Mouse (Mus musculus) kidney, embryonic 15.5 days (tissue): ENCODE measurements around the gene Mpz. TPM values are rescaled to one million over a fixed set of nuclear protein-coding genes. Genes with fewer than 3 reads are reported as not detected.
A peak's percentile ranks its signal among the peaks of the same experiment; 100 is the strongest.

ENCODE experiments used
- ATAC-seq: fragments of 200-750 bp; cut with Nextera tagmentation; replicated peaks from 2 replicates; pipeline ENCODE4 v1.8.0; 2017; ENCODE audit warnings: moderate TSS enrichment; ENCODE audit not compliant: low FRiP score
- H3K27ac ChIP-seq: fragments of 300-500 bp; sonication (generic); 2 replicates; pipeline ENCODE4 v1.5.1; 2015; ENCODE audit warnings: mild to moderate bottlenecking, inconsistent platforms
- H3K27me3 ChIP-seq: fragments of 300-500 bp; sonication (generic); 2 replicates; pipeline ENCODE4 v1.6.1; 2015; ENCODE audit warnings: inconsistent platforms
- H3K36me3 ChIP-seq: fragments of 300-500 bp; sonication (generic); 2 replicates; pipeline ENCODE4 v1.6.1; 2015; ENCODE audit warnings: inconsistent platforms
- H3K4me1 ChIP-seq: fragments of 300-500 bp; sonication (generic); 2 replicates; pipeline ENCODE4 v1.6.1; 2015; ENCODE audit warnings: inconsistent platforms
- H3K4me2 ChIP-seq: fragments of 300-500 bp; sonication (generic); 2 replicates; pipeline ENCODE4 v1.6.1; 2015; ENCODE audit warnings: moderate library complexity, mild to moderate bottlenecking, inconsistent platforms
- H3K4me3 ChIP-seq: fragments of 300-500 bp; sonication (generic); replicated peaks from 2 replicates; pipeline ENCODE4 v1.5.1; 2015; ENCODE audit warnings: mild to moderate bottlenecking, inconsistent platforms
- H3K9ac ChIP-seq: fragments of 300-500 bp; sonication (generic); 2 replicates; pipeline ENCODE4 v1.6.1; 2015; ENCODE audit warnings: mild to moderate bottlenecking, inconsistent platforms
- H3K9me3 ChIP-seq: fragments of 300-500 bp; sonication (generic); replicated peaks from 2 replicates; pipeline ENCODE4 v1.6.1; 2016; ENCODE audit warnings: inconsistent platforms
- WGBS: fragments of 180-500 bp; shearing (Covaris S2); methylation state at CpG from one replicate; pipeline ENCODE4 v1.1.7; 2015; ENCODE audit warnings: mixed read lengths; 5-methylcytosine and 5-hydroxymethylcytosine counted together
- polyA plus RNA-seq: library from polyadenylated mRNA; unstranded; fragments of >200 nt; fragmentation: Nextera tagmentation; extraction: Ambion mirVana; gene quantifications from 2 replicates; pipeline ENCODE4 v1.2.1, GENCODE M21; 2015

Gene Mpz
- polyA plus RNA-seq, 1 experiment from 2014 or later: 0.99 TPM

DNA sequence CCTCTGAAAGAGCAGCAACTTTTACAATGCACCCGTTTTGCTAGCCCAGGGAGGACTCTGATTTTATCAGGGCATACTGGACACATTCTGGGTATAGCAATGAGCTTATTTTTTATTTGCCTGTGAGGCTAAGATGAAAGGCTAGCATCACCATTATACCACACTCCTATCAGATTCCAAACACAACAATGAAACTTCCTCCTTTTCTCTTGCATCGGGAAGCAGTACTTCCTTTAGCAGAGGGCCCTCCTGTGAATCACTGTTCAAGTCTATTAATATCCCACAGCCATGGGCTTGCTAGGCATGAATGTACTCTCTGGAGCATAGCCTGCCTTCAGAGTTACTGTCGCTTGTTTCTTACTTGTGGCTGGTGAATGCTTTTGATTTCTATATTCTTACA is 20.6 kb downstream of the Mpz start:
- Histone ChIP-seq H3K4me2 (no peak overlapping the region), H3K4me3 (no peak overlapping the region), H3K27me3 (no peaks in the 10 kb centered on the region), H3K9ac (no peak overlapping the region), H3K4me1 (peaks cover 3% of the 10 kb centered on the region), H3K27ac (peak overlapping the region; percentile 77), H3K36me3 (no peaks in the 10 kb centered on the region), H3K9me3 (no peaks in the 10 kb centered on the region)
- 23% methylated on average over 3 of the region's 3 CpGs for WGBS
- ATAC-seq: peak; percentile 74; the same call in 1 of the 2 replicates

DNA sequence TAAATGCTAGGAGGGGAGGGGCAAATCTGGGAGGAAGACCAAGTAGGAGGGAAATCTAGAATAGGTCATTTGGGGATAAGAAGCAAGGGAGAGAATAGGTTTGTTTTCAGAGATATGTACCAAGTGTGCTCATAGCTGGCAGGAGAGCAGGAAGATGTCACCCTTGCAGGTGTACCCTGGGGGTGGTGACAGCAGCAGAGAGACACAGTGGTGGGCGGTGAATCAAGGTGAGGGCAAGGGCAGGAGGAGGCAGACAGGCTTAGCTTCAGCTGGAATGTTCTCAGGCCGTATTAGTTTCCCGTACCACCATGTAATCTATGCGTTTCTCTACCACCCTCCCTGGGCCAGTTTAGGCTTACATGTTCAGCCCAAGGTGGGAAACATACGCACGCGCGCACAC is 22.3 kb downstream of the Mpz start:
- no peak overlapping the region for H3K4me2 ChIP-seq
- no peaks in the 10 kb centered on the region for H3K9me3 ChIP-seq
- H3K27me3 ChIP-seq: no peaks in the 10 kb centered on the region
- H3K4me1 ChIP-seq: peaks cover 1% of the 10 kb centered on the region
- WGBS: 99% methylated on average over 8 of the region's 8 CpGs
- no peak overlapping the region for H3K27ac ChIP-seq
- no peak overlapping the region for H3K4me3 ChIP-seq
- no peak for ATAC-seq
- no peaks in the 10 kb centered on the region for H3K36me3 ChIP-seq
- no peak overlapping the region for H3K9ac ChIP-seq

DNA sequence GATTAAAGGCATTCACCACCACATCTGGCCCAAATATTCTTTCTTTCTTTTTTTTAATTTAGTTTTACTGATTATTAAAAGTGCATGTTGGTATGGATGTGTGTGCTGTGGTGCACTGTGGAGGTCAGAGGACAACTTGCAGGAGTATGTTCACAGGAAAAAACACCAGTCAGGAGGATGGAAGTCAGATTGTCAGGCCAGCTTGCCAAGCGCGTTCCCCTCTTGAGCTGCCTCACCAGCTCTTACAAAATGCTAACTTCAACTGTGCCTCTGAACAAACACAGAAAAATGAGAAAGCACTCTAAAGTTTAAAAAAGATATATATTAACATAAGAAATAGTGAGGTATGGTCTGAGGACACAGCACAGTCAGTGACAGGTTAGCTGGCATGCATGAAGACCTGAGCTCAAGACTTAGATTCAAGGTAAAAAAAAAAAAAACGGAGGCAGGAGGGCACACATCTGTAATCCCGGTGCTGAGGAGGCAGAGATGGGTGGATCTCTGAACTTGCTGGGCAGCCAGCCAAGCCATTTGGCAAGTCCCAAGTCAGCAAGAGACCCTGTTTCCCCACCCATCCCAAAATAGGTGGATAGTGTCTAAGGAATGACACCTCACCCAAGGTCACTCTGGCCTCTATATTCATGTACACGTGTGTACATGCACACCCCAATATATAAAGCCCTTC is 29.1 kb downstream of the Mpz start:
- H3K36me3 ChIP-seq: no peaks in the 10 kb centered on the region
- no peak for ATAC-seq
- no peaks in the 10 kb centered on the region for H3K9me3 ChIP-seq
- 64% methylated on average over 5 of the region's 5 CpGs for WGBS
- no peaks in the 10 kb centered on the region for H3K4me1 ChIP-seq
- no peak overlapping the region for H3K4me3 ChIP-seq
- H3K9ac ChIP-seq: no peak overlapping the region
- no peak overlapping the region for H3K27ac ChIP-seq
- no peaks in the 10 kb centered on the region for H3K27me3 ChIP-seq
- no peak overlapping the region for H3K4me2 ChIP-seq

- Histone ChIP-seq H3K4me3 (no peak overlapping the region), H3K27ac (no peak overlapping the region), H3K4me2 (no peak overlapping the region), H3K9ac (no peak overlapping the region), H3K36me3 (no peaks in the 10 kb centered on the region), H3K4me1 (no peaks in the 10 kb centered on the region), H3K27me3 (no peaks in the 10 kb centered on the region), H3K9me3 (no peaks in the 10 kb centered on the region)
- WGBS: 81% methylated on average over 3 of the region's 3 CpGs
- ATAC-seq: no peak
These were observed 32.5 kb downstream of the Mpz start for GRCm38 (mm10) chr1:171183025-171183424.

- Histone ChIP-seq H3K4me1 (no peaks in the 10 kb centered on the region), H3K4me3 (no peak overlapping the region), H3K4me2 (no peak overlapping the region), H3K9me3 (no peaks in the 10 kb centered on the region), H3K9ac (no peak overlapping the region), H3K27me3 (no peaks in the 10 kb centered on the region), H3K27ac (peak overlapping the region; percentile 42; the same call in 1 of the 2 replicates), H3K36me3 (no peaks in the 10 kb centered on the region)
- WGBS: 71% methylated on average over 3 of the region's 3 CpGs
- no peak for ATAC-seq
These were observed 33.1 kb downstream of the Mpz start for GRCm38 (mm10) chr1:171183620-171184019.

DNA sequence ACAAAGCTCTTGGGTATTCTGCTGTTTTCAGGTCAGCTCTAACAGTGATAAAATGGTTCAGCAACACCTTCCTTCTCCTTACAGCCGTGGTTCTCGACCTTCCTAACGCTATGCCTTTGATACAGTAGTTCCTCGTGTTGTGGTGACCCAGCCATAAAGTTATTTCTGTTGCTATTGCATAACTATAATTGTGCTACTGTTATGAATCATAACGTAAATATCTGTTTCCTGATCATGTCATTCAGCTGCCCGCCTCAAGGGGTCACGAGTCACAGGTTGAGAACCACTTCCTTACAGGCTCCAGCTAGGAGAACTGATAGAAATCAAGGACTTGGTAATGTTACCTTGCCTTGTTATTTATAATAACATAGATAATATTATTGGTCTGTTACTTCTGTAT is 33.8 kb downstream of the Mpz start:
- WGBS: 68% methylated on average over 7 of the region's 7 CpGs
- no peaks in the 10 kb centered on the region for H3K36me3 ChIP-seq
- H3K9me3 ChIP-seq: no peaks in the 10 kb centered on the region
- ATAC-seq: no peak
- peaks cover 5% of the 10 kb centered on the region for H3K4me1 ChIP-seq
- H3K27ac ChIP-seq: no peak overlapping the region
- no peaks in the 10 kb centered on the region for H3K27me3 ChIP-seq
- no peak overlapping the region for H3K9ac ChIP-seq
- H3K4me2 ChIP-seq: no peak overlapping the region
- H3K4me3 ChIP-seq: no peak overlapping the region

GRCm38 (mm10) chr1:171185655-171186054 is 35.1 kb downstream of the Mpz start:
- no peak overlapping the region for H3K4me2 ChIP-seq
- 67% methylated on average over 8 of the region's 8 CpGs for WGBS
- no peak overlapping the region for H3K4me3 ChIP-seq
- no peaks in the 10 kb centered on the region for H3K36me3 ChIP-seq
- no peak overlapping the region for H3K27ac ChIP-seq
- no peak overlapping the region for H3K9ac ChIP-seq
- no peaks in the 10 kb centered on the region for H3K9me3 ChIP-seq
- H3K4me1 ChIP-seq: peaks cover 12% of the 10 kb centered on the region
- peaks cover 2% of the 10 kb centered on the region; the same call in 1 of the 2 replicates for H3K27me3 ChIP-seq
- no peak for ATAC-seq

GRCm38 (mm10) chr1:171187851-171188700 is 37.6 kb downstream of the Mpz start:
- Histone ChIP-seq H3K36me3 (no peaks in the 10 kb centered on the region), H3K4me2 (no peak overlapping the region), H3K4me3 (no peak overlapping the region), H3K27ac (no peak overlapping the region), H3K9ac (no peak overlapping the region), H3K4me1 (peaks cover 17% of the 10 kb centered on the region), H3K27me3 (peaks cover 25% of the 10 kb centered on the region), H3K9me3 (no peaks in the 10 kb centered on the region)
- WGBS: 60% methylated on average over 13 of the region's 13 CpGs
- no peak for ATAC-seq

- Histone ChIP-seq H3K9ac (no peak overlapping the region), H3K9me3 (no peaks in the 10 kb centered on the region), H3K27me3 (peaks cover 35% of the 10 kb centered on the region), H3K27ac (0 out of 2 replicates have a peak overlapping the region, but pooled peaks have one; percentile 7), H3K36me3 (no peaks in the 10 kb centered on the region), H3K4me2 (0 out of 2 replicates have a peak overlapping the region, but pooled peaks have one; percentile 31), H3K4me3 (no peak overlapping the region), H3K4me1 (peaks cover 26% of the 10 kb centered on the region)
- ATAC-seq: no peak
- WGBS: 41% methylated on average over 8 of the region's 8 CpGs
These were observed 38.5 kb downstream of the Mpz start for GRCm38 (mm10) chr1:171189046-171189445.

DNA sequence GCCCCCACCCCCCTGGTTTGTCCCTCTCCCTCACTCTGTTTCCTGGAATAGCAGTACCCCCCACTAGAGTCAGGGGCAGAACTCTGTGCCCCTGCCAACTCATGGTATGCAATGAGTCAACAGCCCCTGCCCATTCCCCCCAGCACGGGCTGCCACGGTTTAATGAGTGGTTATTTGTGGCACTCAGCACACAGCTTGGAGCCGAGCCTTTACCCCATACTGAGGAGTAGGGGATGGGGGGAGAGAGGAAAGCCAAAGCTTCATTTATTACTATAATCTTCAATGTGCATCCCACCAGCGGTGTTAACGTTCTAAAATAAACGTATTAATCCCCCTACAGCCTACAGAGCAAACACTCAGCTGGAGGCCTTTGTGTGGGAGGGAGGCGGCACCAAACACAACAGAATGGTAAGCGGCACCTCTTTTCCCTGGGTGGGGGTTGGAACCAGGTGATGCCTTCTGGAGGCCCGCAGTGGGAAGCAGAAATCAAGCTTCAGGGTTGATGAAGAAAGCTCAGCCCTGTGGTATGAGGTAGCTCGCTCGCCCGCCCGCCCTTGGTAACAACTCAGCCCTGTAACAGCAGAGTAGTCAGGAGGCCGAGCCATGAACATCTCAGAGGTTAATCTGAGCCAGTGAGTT is 39.1 kb downstream of the Mpz start:
- Histone ChIP-seq H3K9me3 (no peaks in the 10 kb centered on the region), H3K9ac (no peak overlapping the region), H3K27ac (0 out of 2 replicates have a peak overlapping the region, but pooled peaks have one; percentile 7), H3K4me3 (no peak overlapping the region), H3K27me3 (peaks cover 40% of the 10 kb centered on the region), H3K4me1 (peaks cover 28% of the 10 kb centered on the region), H3K4me2 (no peak overlapping the region), H3K36me3 (no peaks in the 10 kb centered on the region)
- no peak for ATAC-seq
- 47% methylated on average over 14 of the region's 14 CpGs for WGBS

GRCm38 (mm10) chr1:171190832-171191231 is 40.3 kb downstream of the Mpz start:
- 96% methylated on average over 9 of the region's 9 CpGs for WGBS
- no peak for ATAC-seq
- H3K36me3 ChIP-seq: no peaks in the 10 kb centered on the region
- H3K4me2 ChIP-seq: no peak overlapping the region
- H3K4me3 ChIP-seq: no peak overlapping the region
- H3K9me3 ChIP-seq: no peaks in the 10 kb centered on the region
- no peak overlapping the region for H3K27ac ChIP-seq
- peaks cover 53% of the 10 kb centered on the region for H3K27me3 ChIP-seq
- H3K9ac ChIP-seq: no peak overlapping the region
- peaks cover 36% of the 10 kb centered on the region for H3K4me1 ChIP-seq

GRCm38 (mm10) chr1:171192283-171192682 is 41.8 kb downstream of the Mpz start:
- Histone ChIP-seq H3K4me2 (no peak overlapping the region), H3K9me3 (no peaks in the 10 kb centered on the region), H3K4me1 (peaks cover 42% of the 10 kb centered on the region), H3K9ac (no peak overlapping the region), H3K27ac (no peak overlapping the region), H3K27me3 (peaks cover 67% of the 10 kb centered on the region), H3K36me3 (no peaks in the 10 kb centered on the region), H3K4me3 (no peak overlapping the region)
- 41% methylated on average over 10 of the region's 10 CpGs for WGBS
- ATAC-seq: no peak
